Mouse (Mus musculus) megakaryocyte, embryonic 14.5 days (primary cell): Measurements from ENCODE around the gene Cox5b.

Experiments
- FLI1 ChIP-seq: IDR thresholded peaks from 2 replicates; pipeline ENCODE4 v1.6.1; 2012; ENCODE audit warnings: low read length, inconsistent platforms, mixed read lengths
- GATA1 ChIP-seq: IDR thresholded peaks from 3 replicates; pipeline ENCODE4 v1.6.1; 2012; ENCODE audit warnings: mixed read lengths, low read length, inconsistent platforms, borderline replicate concordance

- TF ChIP-seq GATA1, result no peak
- TF ChIP-seq FLI1, result no peak
Measured at GRCm38 (mm10) chr1:36664457-36664856, 26.8 kb upstream of the Cox5b start.
